Mouse (Mus musculus) thymus, postnatal 36 days (tissue): Measurements from ENCODE around the gene Filip1.
A peak's percentile ranks its signal among the peaks of the same experiment; 100 is the strongest.
"Not testable (repeated sequence)": the region's sequence is repeated elsewhere in the genome, so short reads cannot be mapped to it uniquely, and the experiment has no call there.

ENCODE experiments used
- DNase-seq, 2 experiments: peaks; one replicate each; pipeline ENCODE4 v3.0.0; 2022; ENCODE audit warnings: mixed read lengths in 2 of 2

Filip1 gene

GRCm38 (mm10) chr9:80012751-80013150 lies at the start of gene Filip1:
TSS of gene Filip1 (minus strand) at chr9:80012851.
- DNase-seq: no peak

GRCm38 (mm10) chr9:80057690-80058089 lies 45.0 kb upstream of the Filip1 start:
- DNase-seq: no peak

- no peak for DNase-seq
Measured at GRCm38 (mm10) chr9:80052951-80053350, 40.3 kb upstream of the Filip1 start.

GRCm38 (mm10) chr9:80049271-80049670 lies 36.6 kb upstream of the Filip1 start:
- not testable (repeated sequence) for DNase-seq

- not testable (repeated sequence) for DNase-seq
Measured at GRCm38 (mm10) chr9:80044301-80044700, 31.6 kb upstream of the Filip1 start.

GRCm38 (mm10) chr9:80039296-80039815 lies 26.7 kb upstream of the Filip1 start:
- no peak for DNase-seq

- no peak for DNase-seq
Measured at GRCm38 (mm10) chr9:80037997-80038383, 25.3 kb upstream of the Filip1 start.

GRCm38 (mm10) chr9:80037262-80037996 lies 24.8 kb upstream of the Filip1 start:
- DNase-seq: no peak

- DNase-seq: no peak
Measured at GRCm38 (mm10) chr9:80026581-80027021, 13.9 kb upstream of the Filip1 start.

GRCm38 (mm10) chr9:80026017-80026416 lies 13.4 kb upstream of the Filip1 start:
- DNase-seq: peak; percentile 36 to 40

- not testable (repeated sequence) for DNase-seq
Measured at GRCm38 (mm10) chr9:80025347-80025746, 12.7 kb upstream of the Filip1 start.

GRCm38 (mm10) chr9:80022821-80023220 lies 10.2 kb upstream of the Filip1 start:
- no peak for DNase-seq

GRCm38 (mm10) chr9:80021648-80022047 lies 9.0 kb upstream of the Filip1 start:
- DNase-seq: no peak

GRCm38 (mm10) chr9:80020429-80020828 lies 7.8 kb upstream of the Filip1 start:
- DNase-seq: no peak

- DNase-seq: no peak
Measured at GRCm38 (mm10) chr9:80012016-80012415, 635 bp downstream of the Filip1 start.

GRCm38 (mm10) chr9:80002394-80003188 lies 10.1 kb downstream of the Filip1 start:
- DNase-seq: peak; percentile 67 to 74

- DNase-seq: no peak
Measured at GRCm38 (mm10) chr9:79997282-79997681, 15.4 kb downstream of the Filip1 start.

GRCm38 (mm10) chr9:79994296-79994695 lies 18.4 kb downstream of the Filip1 start:
- no peak for DNase-seq

GRCm38 (mm10) chr9:79993066-79993465 lies 19.6 kb downstream of the Filip1 start:
- no peak for DNase-seq

GRCm38 (mm10) chr9:79990456-79991017 lies 22.1 kb downstream of the Filip1 start:
- DNase-seq: no peak

GRCm38 (mm10) chr9:79989703-79990102 lies 22.9 kb downstream of the Filip1 start:
- no peak for DNase-seq

GRCm38 (mm10) chr9:79989061-79989460 lies 23.6 kb downstream of the Filip1 start:
- no peak for DNase-seq

- no peak for DNase-seq
Measured at GRCm38 (mm10) chr9:79983244-79983643, 29.4 kb downstream of the Filip1 start.
